Mouse (Mus musculus) liver, postnatal 0 days (tissue): ENCODE results near the gene Zfp609.

Experiments used
- CTCF ChIP-seq: sonication (generic); IDR thresholded peaks from 2 replicates; pipeline ENCODE4 v1.5.1; 2016; ENCODE audit warnings: antibody characterized with exemption, low read depth
- EP300 ChIP-seq: IDR thresholded peaks from 2 replicates; pipeline ENCODE4 v1.6.1; 2016; ENCODE audit warnings: antibody characterized with exemption, low read depth, mild to moderate bottlenecking

GRCm38 (mm10) chr9:65742777-65743176, 84.6 kb downstream of the Zfp609 start:
- TF ChIP-seq EP300 (no peak), CTCF (no peak)
